Mouse (Mus musculus) heart, adult 2 months (tissue): ENCODE measurements around the gene Gm10945. TPM values are rescaled to one million over a fixed set of nuclear protein-coding genes. Genes with fewer than 3 reads are reported as not detected.

Experiments used
- DNase-seq, 2 experiments: peaks; one replicate each; pipeline ENCODE4 v3.0.0; 2021
- H3K27ac ChIP-seq: fragments of 200-600 bp; 2 replicates; pipeline ENCODE4 v1.8.1; 2022
- H3K27me3 ChIP-seq: fragments of 200-500 bp; 2 replicates; pipeline ENCODE4 v1.6.1; 2012; ENCODE audit warnings: mild to moderate bottlenecking, low read length, inconsistent platforms, mixed read lengths; ENCODE audit not compliant: control insufficient read depth, insufficient read depth
- H3K36me3 ChIP-seq: fragments of 200-500 bp; 2 replicates; pipeline ENCODE4 v1.6.1; 2012; ENCODE audit warnings: low read length, inconsistent platforms; ENCODE audit not compliant: control insufficient read depth, insufficient read depth
- H3K4me1 ChIP-seq: fragments of 200-500 bp; 2 replicates; pipeline ENCODE4 v1.6.1; 2011; ENCODE audit warnings: low read length; ENCODE audit not compliant: control insufficient read depth, insufficient read depth
- H3K4me3 ChIP-seq: fragments of 200-600 bp; 2 replicates; pipeline ENCODE4 v1.8.1; 2022
- H3K79me2 ChIP-seq: fragments of 200-500 bp; replicated peaks from 2 replicates; pipeline ENCODE4 v1.6.1; 2012; ENCODE audit warnings: mild to moderate bottlenecking, inconsistent platforms, low read length, moderate library complexity, mixed read lengths; ENCODE audit not compliant: control insufficient read depth, insufficient read depth
- H3K9ac ChIP-seq: fragments of 200-500 bp; 2 replicates; pipeline ENCODE4 v1.6.1; 2012; ENCODE audit warnings: low read depth, mild to moderate bottlenecking, control low read depth, inconsistent platforms, low read length, mixed read lengths
- CTCF ChIP-seq: fragments of 200-600 bp; IDR thresholded peaks from 2 replicates; pipeline ENCODE4 v1.8.1; 2022; ENCODE audit warnings: antibody characterized with exemption, mild to moderate bottlenecking, moderate library complexity
- EP300 ChIP-seq: fragments of 200-500 bp; IDR thresholded peaks from 2 replicates; pipeline ENCODE4 v1.6.1; 2011; ENCODE audit warnings: low read depth, low read length, control low read depth; ENCODE audit not compliant: insufficient read depth
- POLR2A ChIP-seq: fragments of 200-500 bp; IDR thresholded peaks from 2 replicates; pipeline ENCODE4 v1.6.1; 2011; ENCODE audit warnings: mild to moderate bottlenecking, low read depth, low read length, control low read depth; ENCODE audit not compliant: insufficient read depth
- WGBS: fragments of 180-500 bp; shearing (Covaris S2); methylation state at CpG from one replicate; pipeline ENCODE4 v1.1.7; 2018; 5-methylcytosine and 5-hydroxymethylcytosine counted together
- intact Hi-C: fragments of 180-260 bp; cut with DNase I; formaldehyde crosslinking; loops from one replicate; pipeline ENCODE4 v1.15.1; 2025
- polyA plus RNA-seq: library from polyadenylated mRNA; depleted of rRNA; stranded (reverse); fragments of >200 nt; gene quantifications from 2 replicates; pipeline ENCODE4 v1.2.3, GENCODE M21; 2012; rRNA removed
- total RNA-seq, 2 experiments: library from RNA; stranded (reverse); gene quantifications; 2 replicates each; pipeline ENCODE4 v1.2.3; 2021

The Gm10945 gene
- total and polyA plus RNA-seq, 3 experiments, result not detected

DNA sequence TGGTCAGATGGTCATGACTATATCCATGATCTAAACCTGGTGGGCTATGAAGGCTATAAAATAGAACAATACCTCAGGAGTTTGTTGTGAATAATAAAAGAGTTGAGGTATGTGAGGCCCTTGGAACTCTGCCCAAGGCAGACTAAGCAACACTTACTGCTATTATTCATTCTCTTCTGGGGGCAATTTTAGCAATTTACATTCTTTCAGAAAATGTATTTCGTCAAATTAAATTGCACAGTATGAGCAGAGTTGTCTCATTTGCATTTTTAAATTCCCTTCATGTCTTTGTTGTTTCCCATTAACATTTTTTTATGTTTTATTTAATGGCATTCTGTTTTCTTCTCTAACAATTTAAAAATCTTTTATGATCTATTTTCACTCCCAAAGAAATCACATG lies 37.8 kb downstream of the Gm10945 start:
- intact Hi-C loops, result no loop called here

DNA sequence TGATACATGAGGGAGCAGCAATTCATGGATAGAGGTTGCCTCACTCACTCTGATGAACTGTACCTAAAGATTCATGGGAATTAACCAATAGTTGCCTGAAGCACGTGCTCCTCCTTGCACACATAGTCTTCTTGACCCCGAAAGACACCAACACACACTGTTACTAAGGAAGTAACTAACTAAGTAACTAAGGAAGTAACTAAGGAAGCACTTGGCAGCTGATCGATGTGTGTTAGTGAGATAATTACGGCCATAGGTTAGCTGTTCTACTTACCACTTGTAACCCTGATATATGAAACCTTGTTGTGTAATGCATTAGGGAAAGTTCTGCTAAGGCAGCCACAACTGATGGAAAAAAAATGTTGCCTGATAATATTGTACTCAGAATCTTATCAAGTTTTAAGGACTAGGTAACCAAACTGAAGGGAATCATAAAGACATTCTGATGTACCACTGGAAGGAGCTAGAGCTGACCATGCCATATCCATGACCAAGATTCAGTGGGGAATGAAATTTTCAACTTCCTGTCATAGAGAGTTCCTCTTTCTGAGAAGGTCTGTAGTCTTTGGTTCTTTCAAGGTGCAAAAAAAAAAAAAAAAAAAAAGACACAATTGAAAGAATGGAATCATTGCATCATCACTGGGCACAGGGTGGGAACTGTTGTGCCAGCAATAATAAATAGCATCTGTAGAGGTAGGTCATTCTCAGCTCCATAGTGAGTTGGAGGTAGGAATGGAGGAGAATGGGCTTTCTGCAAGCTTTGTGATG lies 44.2 kb downstream of the Gm10945 start:
- Histone ChIP-seq H3K9ac (no peak overlapping the region), H3K79me2 (no peaks in the 10 kb centered on the region), H3K4me1 (no peaks in the 10 kb centered on the region), H3K4me3 (no peak overlapping the region), H3K36me3 (no peaks in the 10 kb centered on the region), H3K27me3 (no peaks in the 10 kb centered on the region), H3K27ac (no peak overlapping the region)
- TF ChIP-seq CTCF (no peak), EP300 (no peak), POLR2A (no peak)
- intact Hi-C loops, result no loop called here
- no peak for DNase-seq
- WGBS, result 38% methylated on average over 4 of the region's 4 CpGs

More for the DNA sequence above, 37.8 kb downstream of the Gm10945 start:
- no peak overlapping the region for H3K4me3 ChIP-seq
- no peak overlapping the region for H3K9ac ChIP-seq
- no peak for TF ChIP-seq CTCF
- TF ChIP-seq POLR2A, result no peak
- TF ChIP-seq EP300, result no peak
- H3K79me2 ChIP-seq, result no peaks in the 10 kb centered on the region
- DNase-seq, result no peak
- no peaks in the 10 kb centered on the region for H3K36me3 ChIP-seq
- H3K27me3 ChIP-seq, result no peaks in the 10 kb centered on the region
- H3K27ac ChIP-seq, result no peak overlapping the region
- WGBS, result 60% methylated on average over 1 of the region's 1 CpGs
- no peaks in the 10 kb centered on the region for H3K4me1 ChIP-seq

DNA sequence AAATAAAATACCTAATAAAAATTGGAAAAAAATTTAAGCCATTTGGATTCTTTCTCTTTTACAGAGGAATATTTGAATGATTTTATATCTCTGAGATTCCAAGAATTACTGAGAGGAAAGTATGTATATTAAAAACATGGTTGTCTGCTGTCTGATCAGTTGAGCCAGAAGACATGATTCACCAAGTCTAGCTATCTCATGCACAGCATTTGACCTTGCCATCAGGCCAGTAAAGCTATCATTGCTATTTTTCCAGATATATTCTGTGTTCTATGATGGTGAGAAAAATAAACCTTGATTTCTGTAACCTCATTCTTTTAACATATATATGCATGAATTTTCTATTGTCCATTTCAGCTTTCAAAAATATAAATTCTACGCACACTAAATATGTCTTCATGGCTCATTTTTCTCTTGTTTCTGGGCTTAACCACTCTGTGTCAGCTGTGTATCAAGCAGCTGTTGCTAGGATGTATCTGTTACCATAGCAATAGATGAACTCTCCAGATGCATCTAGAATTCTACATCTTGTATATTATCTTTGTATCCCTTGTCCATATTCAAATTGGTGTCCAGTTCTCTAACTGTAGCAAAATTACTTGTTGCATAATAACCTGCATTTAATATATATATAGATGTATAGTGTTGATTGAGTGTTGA lies 56.2 kb downstream of the Gm10945 start:
- intact Hi-C loops, result no loop called here
- Histone ChIP-seq H3K79me2 (no peaks in the 10 kb centered on the region), H3K4me1 (no peaks in the 10 kb centered on the region), H3K4me3 (no peak overlapping the region), H3K27ac (no peak overlapping the region), H3K27me3 (no peaks in the 10 kb centered on the region), H3K9ac (no peak overlapping the region), H3K36me3 (no peaks in the 10 kb centered on the region)
- no peak for TF ChIP-seq CTCF
- TF ChIP-seq EP300, result no peak
- no peak for TF ChIP-seq POLR2A
- no peak for DNase-seq
- 93% methylated on average over 1 of the region's 1 CpGs for WGBS

DNA sequence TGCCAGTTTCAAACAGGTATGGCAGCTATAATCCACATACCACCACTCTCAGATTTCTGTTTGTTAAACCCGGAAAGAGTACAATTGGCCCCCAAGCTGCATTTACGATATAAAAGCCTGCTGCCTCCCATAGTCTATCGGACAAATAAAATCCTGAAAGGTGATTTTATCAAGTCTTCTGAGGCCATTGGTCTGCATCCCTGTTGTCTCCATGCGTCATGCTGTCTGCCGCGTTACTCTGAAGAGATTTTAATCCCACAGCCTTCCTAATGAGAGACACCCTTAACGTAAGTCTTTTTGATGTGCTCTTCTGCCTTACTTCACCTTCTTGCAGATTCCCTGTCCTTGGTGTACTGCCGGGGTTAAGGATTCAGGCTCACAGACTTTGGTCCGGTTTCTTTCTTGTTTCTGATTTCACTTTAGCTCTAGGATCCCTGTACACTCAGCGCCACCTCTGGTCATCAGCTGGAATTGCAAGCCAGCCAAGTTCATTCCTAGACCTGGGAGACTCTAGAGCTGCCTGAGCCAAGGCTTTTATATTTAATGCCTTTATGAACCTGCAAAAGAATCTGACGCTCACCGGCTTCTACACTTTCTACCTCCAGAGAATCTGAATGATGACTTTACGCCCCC lies 67.2 kb downstream of the Gm10945 start:
- intact Hi-C loops, result loop anchor here (2.0 to 10.0 kb wide), 2 partner anchors 660 to 850 kb away; no protein-coding TSS in a partner anchor
- Histone ChIP-seq H3K4me1 (no peaks in the 10 kb centered on the region), H3K9ac (no peak overlapping the region), H3K36me3 (no peaks in the 10 kb centered on the region), H3K4me3 (no peak overlapping the region), H3K79me2 (no peaks in the 10 kb centered on the region), H3K27ac (no peak overlapping the region), H3K27me3 (no peaks in the 10 kb centered on the region)
- DNase-seq, result peak; percentile 11 to 26
- WGBS, result 56% methylated on average over 13 of the region's 13 CpGs
- TF ChIP-seq POLR2A (no peak), CTCF (peak; percentile 88)

Other genes starting within 250 kb of the Gm10945 start
- gene Oprm1, start 3.3 kb downstream of the Gm10945 start, total RNA-seq, result not detected
- not detected in 2 replicates for gene Oprm1, start 3.3 kb downstream of the Gm10945 start, polyA plus RNA-seq